In the genomic region with DNA sequence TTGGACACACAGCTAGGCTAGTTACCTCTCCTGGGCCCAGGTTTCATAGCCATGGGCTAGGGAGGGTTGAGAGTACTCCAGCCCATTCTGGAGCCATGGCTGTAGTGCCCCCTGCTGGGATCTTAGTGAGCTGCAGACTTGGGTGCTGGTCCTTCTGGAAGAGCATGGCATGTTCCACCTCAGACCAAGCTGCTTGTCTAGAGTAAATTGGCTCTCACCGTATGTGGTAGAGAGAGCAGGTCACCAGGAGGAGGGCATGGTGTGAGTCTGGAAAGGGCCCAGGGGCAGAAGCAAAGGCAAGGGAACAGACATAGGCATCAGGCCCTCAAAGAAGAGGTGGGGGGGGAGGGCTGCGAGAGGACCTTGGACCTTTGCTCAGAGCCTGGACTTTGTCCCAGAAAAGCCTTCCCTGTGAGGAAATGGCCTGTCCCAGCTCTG, we compare ENCODE assay signal across 9 mouse cellular contexts. TPM values are rescaled to one million over a fixed set of nuclear protein-coding genes. Genes with fewer than 3 reads are reported as not detected.
DNase-seq lines count a peak whose midpoint lies in the region; ATAC-seq and TF ChIP-seq lines count a peak whose summit lies in the region.
"Had no signal": no experiment of that assay in that cellular context is flagged by ENCODE, and none has a peak within 500 bp of the region (broad histone marks: within the 10 kb centered on the region; RNA-seq: fewer than 3 reads in every experiment).

No protein-coding gene starts in this region.

- H3K9ac ChIP-seq in midbrain, embryonic 14.5 days (replicated peaks; ENCODE audit: low read length) = no peak overlapping the region
- H3K9ac ChIP-seq in midbrain, embryonic 11.5 days (ENCODE audit: low read length) = no peak overlapping the region
- no peak overlapping the region for H3K9ac ChIP-seq in lung, embryonic 14.5 days
- H3K9ac ChIP-seq: heart, embryonic 15.5 days had no signal

- DNase-seq in CD4-positive, CD25-positive, alpha-beta regulatory T cell, adult 2 months (ENCODE audit: low read depth, low spot score) = peak; percentile 61
- peak; percentile 53 for DNase-seq in midbrain, embryonic 14.5 days
- no peak for DNase-seq in midbrain, embryonic 11.5 days (ENCODE audit: low spot score, missing footprints)
- peak; percentile 23 for DNase-seq in c-Kit-positive CD71-negative TER-119-negative erythroid progenitor cells, embryonic 14.5 days (ENCODE audit: low read depth)
- peak; percentile 18 to 44 for DNase-seq in heart, postnatal 10 days
- peak; percentile 65 for DNase-seq in lung, embryonic 14.5 days
- DNase-seq in thymus, postnatal 14 days = peak; percentile 50

- no peak overlapping the region for H3K27ac ChIP-seq in midbrain, embryonic 14.5 days (replicated peaks; ENCODE audit: low read depth, low read length)
- H3K27ac ChIP-seq in midbrain, embryonic 11.5 days (ENCODE audit: low read depth, low read length) = no peak overlapping the region
- H3K27ac ChIP-seq in lung, embryonic 14.5 days (ENCODE audit: low read depth) = no peak overlapping the region
- H3K27ac ChIP-seq: heart, embryonic 15.5 days had no signal

- intact Hi-C loops in heart, postnatal 10 days (cut with DNase I) = no loop called here

- no peak for ATAC-seq in CD4-positive, CD25-positive, alpha-beta regulatory T cell, adult 4 months
- ATAC-seq in midbrain, embryonic 14.5 days (ENCODE audit: low FRiP score, low TSS enrichment) = no peak
- no peak for ATAC-seq in midbrain, embryonic 11.5 days (ENCODE audit: low FRiP score)
- ATAC-seq in lung, embryonic 14.5 days (ENCODE audit: insufficient read depth) = no peak

- no peak overlapping the region for H3K4me2 ChIP-seq in midbrain, embryonic 14.5 days (ENCODE audit: low read length)
- H3K4me2 ChIP-seq in midbrain, embryonic 11.5 days = no peak overlapping the region
- H3K4me2 ChIP-seq in lung, embryonic 14.5 days = no peak overlapping the region
- H3K4me2 ChIP-seq: heart, embryonic 15.5 days had no signal

- H3K4me3 ChIP-seq in midbrain, embryonic 14.5 days (replicated peaks; ENCODE audit: low read depth, low read length) = no peak overlapping the region
- no peak overlapping the region for H3K4me3 ChIP-seq in midbrain, embryonic 11.5 days (ENCODE audit: low read depth, low read length)
- H3K4me3 ChIP-seq in lung, embryonic 14.5 days (ENCODE audit: low read depth, low read length) = no peak overlapping the region
- H3K4me3 ChIP-seq: heart, embryonic 15.5 days had no signal

- WGBS in midbrain, embryonic 14.5 days = 88% methylated on average over 2 of the region's 2 CpGs
- 94% methylated on average over 2 of the region's 2 CpGs for WGBS in midbrain, embryonic 11.5 days
- 97% methylated on average over 2 of the region's 2 CpGs for WGBS in lung, embryonic 14.5 days

- no peaks in the 10 kb centered on the region for H3K4me1 ChIP-seq in midbrain, embryonic 14.5 days (ENCODE audit: control insufficient read depth, insufficient read depth, low read length)
- H3K4me1 ChIP-seq in midbrain, embryonic 11.5 days (ENCODE audit: control insufficient read depth, insufficient read depth, low read length) = no peaks in the 10 kb centered on the region
- no peaks in the 10 kb centered on the region for H3K4me1 ChIP-seq in lung, embryonic 14.5 days (ENCODE audit: insufficient read depth)
- H3K4me1 ChIP-seq: heart, embryonic 15.5 days had no signal

- H3K27me3 ChIP-seq in midbrain, embryonic 14.5 days (ENCODE audit: control insufficient read depth, insufficient read depth, low read length) = no peaks in the 10 kb centered on the region
- no peaks in the 10 kb centered on the region for H3K27me3 ChIP-seq in midbrain, embryonic 11.5 days (ENCODE audit: control insufficient read depth, insufficient read depth, low read length)
- no peaks in the 10 kb centered on the region for H3K27me3 ChIP-seq in lung, embryonic 14.5 days (ENCODE audit: insufficient read depth, low read length)
- H3K27me3 ChIP-seq: heart, embryonic 15.5 days had no signal

- no peaks in the 10 kb centered on the region for H3K9me3 ChIP-seq in midbrain, embryonic 14.5 days (ENCODE audit: control insufficient read depth, low read length)
- H3K9me3 ChIP-seq in midbrain, embryonic 11.5 days (ENCODE audit: control insufficient read depth, low read length) = no peaks in the 10 kb centered on the region
- H3K9me3 ChIP-seq in lung, embryonic 14.5 days (ENCODE audit: low read depth, low read length) = no peaks in the 10 kb centered on the region
- H3K9me3 ChIP-seq: heart, embryonic 15.5 days had no signal

- peak; percentile 67 for TF ChIP-seq CTCF in lung, embryonic 14.5 days (IDR thresholded peaks at IDR 0.05; ENCODE audit: low read depth)

- peaks cover 91% of the 10 kb centered on the region for H3K36me3 ChIP-seq in midbrain, embryonic 14.5 days (ENCODE audit: control insufficient read depth, insufficient read depth, low read length)
- H3K36me3 ChIP-seq in midbrain, embryonic 11.5 days (ENCODE audit: control insufficient read depth, insufficient read depth, low read length) = peaks cover 16% of the 10 kb centered on the region
- H3K36me3 ChIP-seq in lung, embryonic 14.5 days (ENCODE audit: insufficient read depth) = peaks cover 87% of the 10 kb centered on the region

RNA-seq across cellular contexts. Expression of gene Myo15, which starts 3.2 kb away (rescaled TPM):
- not detected for polyA plus RNA-seq in CD4-positive, CD25-positive, alpha-beta regulatory T cell, adult 4 months (2017; shearing (Covaris generic))
- not detected in 2 replicates for polyA plus RNA-seq in midbrain, embryonic 14.5 days (2014; fragmentation: Nextera tagmentation; extraction: Ambion mirVana)
- polyA plus RNA-seq in midbrain, embryonic 11.5 days (2014; fragmentation: Nextera tagmentation; extraction: Ambion mirVana) = 0.01 and 0.04 TPM in 2 replicates
- total RNA-seq in heart, postnatal 10 days (2021) = under 1 TPM; 0.07 TPM
- polyA plus RNA-seq in lung, embryonic 14.5 days (2014; fragmentation: Nextera tagmentation; extraction: Ambion mirVana) = 0.03 and 0.08 TPM in 2 replicates
- polyA plus RNA-seq: heart, embryonic 15.5 days had no signal

RNA-seq across cellular contexts. Expression of gene Drg2, which starts 11.6 kb away (rescaled TPM):
- 10 to 100 TPM; 51.7 to 64.6 TPM for polyA plus RNA-seq in CD4-positive, CD25-positive, alpha-beta regulatory T cell, adult 4 months (2017; shearing (Covaris generic))
- 92.2 and 93.0 TPM in 2 replicates for polyA plus RNA-seq in midbrain, embryonic 14.5 days (2014; fragmentation: Nextera tagmentation; extraction: Ambion mirVana)
- 112 and 125 TPM in 2 replicates for polyA plus RNA-seq in midbrain, embryonic 11.5 days (2014; fragmentation: Nextera tagmentation; extraction: Ambion mirVana)
- total RNA-seq in heart, postnatal 10 days (2021) = 10 to 100 TPM; 37.8 to 41.1 TPM
- polyA plus RNA-seq in lung, embryonic 14.5 days (2014; fragmentation: Nextera tagmentation; extraction: Ambion mirVana) = 105 and 109 TPM in 2 replicates

RNA-seq across cellular contexts. Expression of gene Atpaf2, which starts 47.7 kb away (rescaled TPM):
- polyA plus RNA-seq in CD4-positive, CD25-positive, alpha-beta regulatory T cell, adult 4 months (2017; shearing (Covaris generic)) = 10 to 100 TPM; 40.4 to 43.5 TPM
- polyA plus RNA-seq in midbrain, embryonic 14.5 days (2014; fragmentation: Nextera tagmentation; extraction: Ambion mirVana) = 38.8 and 42.5 TPM in 2 replicates
- 39.9 and 40.5 TPM in 2 replicates for polyA plus RNA-seq in midbrain, embryonic 11.5 days (2014; fragmentation: Nextera tagmentation; extraction: Ambion mirVana)
- total RNA-seq in heart, postnatal 10 days (2021) = 10 to 100 TPM; 43.8 to 55.5 TPM
- 47.5 and 50.1 TPM in 2 replicates for polyA plus RNA-seq in lung, embryonic 14.5 days (2014; fragmentation: Nextera tagmentation; extraction: Ambion mirVana)

RNA-seq across cellular contexts. Expression of gene Gid4, which starts 49.0 kb away (rescaled TPM):
- polyA plus RNA-seq in CD4-positive, CD25-positive, alpha-beta regulatory T cell, adult 4 months (2017; shearing (Covaris generic)) = 10 to 100 TPM; 13.6 to 16.8 TPM
- polyA plus RNA-seq in midbrain, embryonic 14.5 days (2014; fragmentation: Nextera tagmentation; extraction: Ambion mirVana) = 17.0 and 26.3 TPM in 2 replicates
- polyA plus RNA-seq in midbrain, embryonic 11.5 days (2014; fragmentation: Nextera tagmentation; extraction: Ambion mirVana) = 32.3 and 33.1 TPM in 2 replicates
- total RNA-seq in heart, postnatal 10 days (2021) = 10 to 100 TPM; 25.7 to 31.8 TPM
- polyA plus RNA-seq in lung, embryonic 14.5 days (2014; fragmentation: Nextera tagmentation; extraction: Ambion mirVana) = 26.8 and 27.1 TPM in 2 replicates
